Mouse (Mus musculus): ENCODE results near the gene Fam136a.
"Not testable (repeated sequence)": the region's sequence is repeated elsewhere in the genome, so short reads cannot be mapped to it uniquely, and the experiment has no call there.

Fam136a gene

GRCm38 (mm10) chr6:86365371-86366124 is at the start of gene Fam136a:
Gene Fam136a (plus strand): TSS chr6:86365646.
- peak; percentile 75 for ATAC-seq (ENCODE audit: low TSS enrichment)

GRCm38 (mm10) chr6:86317066-86317465 is 48.4 kb upstream of the Fam136a start:
- ATAC-seq (ENCODE audit: low TSS enrichment): no peak

DNA sequence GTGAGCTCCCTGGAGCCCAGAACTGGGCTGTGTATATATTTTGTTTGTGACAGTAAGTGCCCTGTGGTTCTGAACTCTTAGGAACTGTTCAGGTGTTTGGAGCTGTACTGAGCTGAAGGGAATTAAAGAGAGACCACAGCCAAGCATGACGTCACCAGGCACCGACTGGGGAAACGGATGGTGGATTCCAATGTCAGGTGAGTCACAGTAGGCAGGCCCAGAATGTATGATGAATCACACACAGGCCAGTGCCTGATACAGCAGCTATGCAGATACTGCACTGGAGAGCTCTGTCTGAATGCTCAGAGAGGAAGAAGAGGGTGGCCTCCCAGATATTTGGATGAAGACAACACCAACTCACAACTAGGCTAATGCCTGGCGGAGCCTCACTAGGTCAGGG is 46.6 kb upstream of the Fam136a start:
- ATAC-seq (ENCODE audit: low TSS enrichment): peak; percentile 90

- ATAC-seq (ENCODE audit: low TSS enrichment): peak; percentile 70
Measured at GRCm38 (mm10) chr6:86322031-86322563, 43.3 kb upstream of the Fam136a start.

GRCm38 (mm10) chr6:86322991-86323390 is 42.5 kb upstream of the Fam136a start:
- no peak for ATAC-seq (ENCODE audit: low TSS enrichment)

DNA sequence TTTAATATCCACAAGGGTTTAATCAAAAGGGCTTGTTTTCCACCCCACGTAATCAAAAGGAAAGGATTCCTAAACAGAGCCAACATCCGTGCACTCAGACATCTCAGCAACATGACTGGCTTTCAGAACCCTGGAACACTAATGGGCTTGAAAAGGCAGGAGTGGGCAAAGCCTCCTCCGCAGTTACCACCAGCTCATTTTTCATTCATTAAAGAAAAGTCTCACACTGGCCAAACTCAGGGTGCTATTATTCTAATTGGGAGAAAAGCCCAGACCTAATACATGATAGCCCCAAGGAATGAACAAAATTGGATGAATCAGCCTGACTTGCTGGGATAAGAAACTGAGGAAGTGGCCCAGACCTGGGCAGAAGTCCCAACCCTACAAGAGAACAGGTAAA is 41.0 kb upstream of the Fam136a start:
- ATAC-seq (ENCODE audit: low TSS enrichment): no peak

GRCm38 (mm10) chr6:86325646-86326045 is 39.8 kb upstream of the Fam136a start:
- ATAC-seq (ENCODE audit: low TSS enrichment): no peak

DNA sequence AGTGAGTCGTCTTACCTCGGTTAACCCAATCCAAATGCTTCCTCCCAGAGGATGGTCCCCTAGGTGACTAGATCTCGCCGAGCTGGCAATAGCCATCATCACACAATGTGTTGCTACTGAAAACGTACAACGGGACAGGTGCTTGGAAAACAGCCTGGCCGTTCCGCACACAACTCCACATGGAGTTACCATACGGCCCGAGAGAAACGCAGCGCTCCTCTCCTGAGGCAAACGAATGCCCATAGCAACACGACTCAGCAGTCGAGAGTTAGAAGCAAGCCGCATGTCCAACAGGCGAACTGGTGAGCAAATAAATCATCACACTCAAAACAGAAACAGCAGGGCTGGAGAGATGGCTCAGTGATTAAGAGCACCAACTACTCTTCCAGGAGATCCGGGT is 38.6 kb upstream of the Fam136a start:
- ATAC-seq (ENCODE audit: low TSS enrichment): no peak

- no peak for ATAC-seq (ENCODE audit: low TSS enrichment)
Measured at GRCm38 (mm10) chr6:86328369-86328768, 37.1 kb upstream of the Fam136a start.

DNA sequence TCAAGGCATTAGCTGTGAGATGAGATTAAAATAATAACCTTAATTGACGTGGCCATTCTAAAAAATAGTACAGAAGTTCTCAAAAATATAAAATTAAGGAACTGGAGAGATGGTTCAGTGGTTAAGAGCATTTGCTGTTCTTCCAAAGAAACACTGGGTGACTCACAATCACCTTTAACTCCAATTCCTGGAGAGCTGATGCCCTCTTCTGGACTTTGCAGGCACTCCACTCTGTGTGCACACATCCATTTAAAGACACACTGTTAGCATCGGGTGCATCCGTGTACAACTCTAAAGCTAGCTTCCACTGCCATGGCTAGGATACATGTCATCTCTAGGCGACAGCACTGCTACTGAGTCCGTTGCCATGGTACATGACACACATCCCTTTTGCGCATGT is 35.5 kb upstream of the Fam136a start:
- no peak for ATAC-seq (ENCODE audit: low TSS enrichment)

- ATAC-seq (ENCODE audit: low TSS enrichment): no peak
Measured at GRCm38 (mm10) chr6:86335121-86335849, 30.2 kb upstream of the Fam136a start.

DNA sequence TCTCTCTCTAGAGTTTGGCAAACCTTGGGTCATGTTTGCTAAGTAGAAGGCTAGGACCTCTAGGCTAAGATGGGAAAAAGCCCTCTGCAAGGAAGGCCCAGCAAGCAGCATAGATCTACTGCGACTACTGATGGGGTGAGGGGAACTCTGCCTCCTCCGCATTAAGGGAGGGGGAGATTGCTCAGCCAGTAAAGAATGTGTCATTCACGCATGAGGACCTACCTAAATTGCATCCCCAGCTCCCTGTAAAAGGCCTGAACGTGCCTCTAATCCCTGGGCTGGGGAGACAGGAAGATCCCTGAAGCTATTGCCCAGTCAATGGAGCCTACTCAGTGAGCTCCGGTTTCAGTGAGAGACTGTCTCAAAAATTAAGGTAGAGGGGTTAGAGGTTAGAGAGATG is 29.6 kb upstream of the Fam136a start:
- ATAC-seq (ENCODE audit: low TSS enrichment): no peak

DNA sequence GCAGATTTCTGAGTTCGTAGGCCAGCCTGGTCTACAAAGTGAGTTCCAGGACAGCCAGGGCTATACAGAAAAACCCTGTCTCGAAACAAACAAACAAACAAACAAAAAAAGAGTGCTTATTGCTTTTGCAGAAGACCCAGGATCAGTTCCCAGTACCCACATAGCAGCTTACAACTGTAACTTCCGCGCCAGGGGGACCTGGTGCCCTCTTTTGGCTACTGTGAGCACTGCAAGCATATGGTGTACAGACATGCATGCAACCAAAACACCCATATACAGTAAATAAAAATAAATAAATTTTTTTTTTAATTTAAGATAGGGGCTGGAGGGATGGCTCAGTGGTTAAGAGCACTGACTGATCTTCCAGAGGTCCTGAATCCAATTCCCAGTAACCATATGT is 29.1 kb upstream of the Fam136a start:
- ATAC-seq (ENCODE audit: low TSS enrichment): not testable (repeated sequence)

- ATAC-seq (ENCODE audit: low TSS enrichment): peak; percentile 57; the same call in 1 of the 2 replicates
Measured at GRCm38 (mm10) chr6:86343656-86344055, 21.8 kb upstream of the Fam136a start.

DNA sequence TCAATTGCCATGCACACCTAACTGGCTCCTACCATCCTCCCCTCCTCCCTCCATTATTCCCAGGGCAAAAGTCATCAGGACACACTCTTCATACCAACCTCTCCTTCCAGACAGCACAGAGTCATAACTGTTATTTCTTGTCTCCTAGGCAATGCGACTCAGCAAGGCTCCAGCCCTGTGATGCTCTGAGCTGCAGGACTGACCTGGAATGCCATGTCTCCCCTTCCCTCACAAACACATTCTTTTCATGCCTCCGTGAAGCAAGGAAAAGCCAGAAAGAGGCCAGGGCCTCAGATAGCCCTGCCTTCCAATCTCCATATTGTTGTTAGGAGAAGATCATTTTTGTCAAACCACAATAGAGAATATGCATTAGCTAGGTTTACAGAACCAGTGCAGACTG is 19.4 kb upstream of the Fam136a start:
- no peak for ATAC-seq (ENCODE audit: low TSS enrichment)

GRCm38 (mm10) chr6:86349257-86349656 is 16.2 kb upstream of the Fam136a start:
- peak; percentile 76; the same call in 1 of the 2 replicates for ATAC-seq (ENCODE audit: low TSS enrichment)

GRCm38 (mm10) chr6:86354948-86355347 is 10.5 kb upstream of the Fam136a start:
- ATAC-seq (ENCODE audit: low TSS enrichment): no peak

DNA sequence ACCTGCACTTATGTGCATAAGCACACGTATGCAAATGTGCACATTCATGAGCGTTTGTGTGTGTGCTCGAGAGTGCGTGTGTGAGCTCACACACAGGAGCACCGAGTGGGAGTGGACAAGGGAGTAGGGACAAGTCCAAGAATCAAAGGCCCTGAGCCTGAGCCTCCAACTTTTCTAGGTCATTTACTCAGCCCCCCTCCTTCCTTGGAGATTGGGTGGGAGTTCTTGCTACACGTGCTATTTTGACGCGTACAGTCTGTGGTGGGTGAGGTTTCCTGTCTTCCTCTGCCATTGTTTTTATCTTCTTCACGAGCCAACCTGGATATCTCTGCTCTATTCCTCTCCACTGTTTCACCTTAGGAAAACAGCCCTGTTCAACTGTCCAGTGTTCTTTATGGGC is 8.5 kb upstream of the Fam136a start:
- ATAC-seq (ENCODE audit: low TSS enrichment): no peak

DNA sequence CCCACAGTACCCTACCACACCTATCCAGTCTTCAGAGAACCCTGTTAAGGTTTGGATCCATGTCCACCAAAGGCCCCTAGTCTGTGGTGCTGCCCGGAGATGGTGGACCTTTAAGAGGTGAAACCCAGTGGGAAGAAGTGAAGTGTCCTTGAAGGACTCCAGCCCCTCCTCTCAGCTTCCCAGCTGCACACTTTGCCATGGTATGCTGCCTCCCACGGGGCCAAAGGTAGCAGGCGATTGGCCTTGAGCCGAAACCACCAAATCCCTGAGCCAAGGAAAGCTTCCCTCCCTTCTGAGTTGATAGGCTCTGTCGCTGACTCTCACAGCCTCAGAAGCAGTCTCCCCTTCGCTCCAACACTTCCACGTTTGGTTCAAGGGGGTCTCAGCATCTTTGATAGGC is 4.8 kb upstream of the Fam136a start:
- no peak for ATAC-seq (ENCODE audit: low TSS enrichment)

GRCm38 (mm10) chr6:86361373-86361772 is 4.1 kb upstream of the Fam136a start:
- ATAC-seq (ENCODE audit: low TSS enrichment): no peak

DNA sequence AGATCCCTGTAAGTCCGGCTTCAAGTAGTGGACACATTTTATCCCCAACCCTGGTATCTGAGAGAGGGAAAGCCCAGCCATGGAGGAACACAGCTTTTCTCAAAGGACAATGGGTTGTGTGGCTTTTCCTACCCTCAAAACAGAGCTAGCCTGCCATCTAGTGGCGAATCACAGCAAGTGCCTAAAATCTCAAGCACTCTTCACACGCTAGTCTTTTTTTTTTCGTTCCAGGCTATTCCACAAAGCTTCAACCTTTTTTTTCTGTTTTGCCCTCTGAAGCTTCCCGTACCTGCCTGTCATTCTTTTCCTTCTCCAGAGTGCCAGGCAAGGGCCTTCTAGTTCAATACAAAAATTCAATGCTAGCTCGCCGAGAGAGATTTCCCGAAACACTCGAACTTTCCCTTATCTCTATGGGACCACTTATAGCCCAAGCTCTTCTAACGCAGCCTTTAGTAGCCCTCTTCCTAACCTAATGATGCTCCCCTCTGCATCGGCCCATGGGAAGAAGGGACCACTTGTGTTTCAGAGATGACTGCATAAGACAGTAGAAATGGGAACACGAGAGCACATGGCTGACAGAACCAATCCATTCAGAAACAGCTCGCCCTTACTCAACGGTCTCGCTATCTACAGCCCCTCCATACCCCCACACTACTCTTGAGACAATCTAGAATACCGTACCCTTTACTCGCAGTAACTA is 854 bp upstream of the Fam136a start:
- ATAC-seq (ENCODE audit: low TSS enrichment): peak; percentile 54

- no peak for ATAC-seq (ENCODE audit: low TSS enrichment)
Measured at GRCm38 (mm10) chr6:86366125-86366852, 843 bp downstream of the Fam136a start.

Measured in frontal cortex, adult (tissue).